Mouse (Mus musculus) spleen, adult 2 months (tissue): ENCODE results near the gene Uqcr10.

Experiments used
- CTCF ChIP-seq: fragments of 200-500 bp; IDR thresholded peaks from 2 replicates; pipeline ENCODE4 v1.5.1; 2011; ENCODE audit warnings: mild to moderate bottlenecking, inconsistent platforms; ENCODE audit not compliant: insufficient read depth, insufficient read length, insufficient replicate concordance; ENCODE audit errors: extremely low read depth
- POLR2A ChIP-seq: fragments of 200-500 bp; IDR thresholded peaks from 2 replicates; pipeline ENCODE4 v1.6.1; 2011; ENCODE audit warnings: low read depth, low read length, inconsistent platforms

GRCm38 (mm10) chr11:4747285-4747684 lies 43.1 kb upstream of the Uqcr10 start:
- TF ChIP-seq CTCF: no peak
- TF ChIP-seq POLR2A: no peak
